Mouse (Mus musculus) B cell, adult 2 months (primary cell): ENCODE results near the gene Gamt.
A peak's percentile ranks its signal among the peaks of the same experiment; 100 is the strongest.
"Not testable (repeated sequence)": the region's sequence is repeated elsewhere in the genome, so short reads cannot be mapped to it uniquely, and the experiment has no call there.

Experiments
- DNase-seq, 2 experiments: peaks; one replicate each; pipeline ENCODE4 v3.0.0; 2022

The Gamt gene

GRCm38 (mm10) chr10:80257936-80258335 is 2.9 kb downstream of the Gamt start:
- DNase-seq: no peak

- no peak for DNase-seq
Observed at GRCm38 (mm10) chr10:80255881-80256535, 4.8 kb downstream of the Gamt start.

GRCm38 (mm10) chr10:80254331-80255297 is 6.2 kb downstream of the Gamt start:
- no peak for DNase-seq

DNA sequence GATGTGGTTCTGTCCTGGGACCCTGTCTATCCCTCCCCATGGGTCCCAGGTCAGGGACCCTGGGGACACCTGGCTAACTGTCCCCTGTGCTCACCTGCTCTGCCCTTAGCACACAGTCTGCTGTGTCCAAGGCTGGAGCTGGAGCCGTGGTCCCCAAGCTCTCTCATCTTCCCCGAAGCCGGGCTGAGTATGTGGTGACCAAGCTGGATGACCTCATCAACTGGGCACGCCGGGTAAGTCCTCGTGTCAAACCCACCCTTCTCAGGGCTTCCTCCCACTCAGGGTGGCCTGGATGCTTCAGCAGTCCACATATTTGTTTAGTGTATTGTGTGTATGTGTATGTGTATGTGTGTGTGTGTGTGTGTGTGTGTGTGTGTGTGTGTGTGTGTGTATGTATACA is 7.3 kb downstream of the Gamt start:
- no peak for DNase-seq

DNA sequence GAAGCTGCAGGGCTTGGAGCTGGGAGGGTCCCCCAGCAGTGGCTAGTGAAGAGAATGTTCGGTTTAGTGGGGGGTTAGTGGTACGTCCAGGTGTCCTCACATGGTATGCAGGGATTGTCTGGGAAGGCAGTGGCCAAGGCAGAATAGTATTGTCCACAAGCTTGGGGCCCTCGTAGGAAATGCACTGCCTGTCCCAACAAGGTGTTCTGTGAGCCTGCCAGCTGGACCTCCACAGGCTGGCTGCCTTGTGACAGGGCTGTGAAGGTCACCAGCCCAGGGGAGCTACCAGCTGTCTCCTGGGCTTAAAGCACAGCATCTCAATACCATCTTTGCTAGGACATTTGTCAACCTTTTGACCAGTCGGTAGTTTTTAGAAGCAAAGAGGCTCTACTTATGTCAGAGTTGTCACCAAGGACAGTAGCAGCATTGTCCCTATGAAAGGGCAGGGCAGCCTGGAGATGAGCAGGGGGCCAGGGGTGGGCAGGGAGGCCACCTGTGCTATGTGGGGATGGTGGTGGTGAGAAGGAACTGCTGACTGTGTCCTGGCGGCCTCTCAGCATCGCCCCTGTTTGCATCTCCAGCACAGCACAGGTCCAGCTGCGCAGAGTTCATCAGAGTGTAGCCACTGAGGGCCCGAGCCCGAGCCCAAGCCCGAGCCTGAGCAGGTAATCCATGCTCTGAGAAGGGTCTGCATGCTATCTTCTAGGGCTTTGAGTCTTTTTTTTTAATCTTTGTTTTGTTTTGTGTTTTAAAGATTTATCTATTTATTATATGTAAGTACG is 8.1 kb downstream of the Gamt start:
- DNase-seq: no peak

DNA sequence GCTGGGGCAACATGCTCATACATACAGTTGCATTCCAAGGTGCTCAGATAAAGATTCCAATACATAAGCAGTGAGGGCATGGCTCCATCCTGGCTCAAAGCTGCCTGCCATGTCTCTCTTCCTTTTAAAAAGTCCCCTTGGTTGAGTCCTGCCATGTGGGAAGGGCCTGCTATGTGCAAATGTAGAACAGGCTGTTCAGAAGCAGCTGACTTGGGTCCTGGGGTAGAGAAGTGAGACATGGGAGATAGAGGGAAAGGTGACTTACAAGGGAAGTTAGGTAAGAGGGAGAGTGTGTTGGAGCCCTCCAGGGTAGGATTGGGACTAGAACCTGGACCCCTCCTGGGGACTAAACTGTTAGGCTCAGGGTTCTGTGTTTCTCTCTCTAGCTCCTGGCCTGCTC is 8.8 kb downstream of the Gamt start:
- DNase-seq: no peak

DNA sequence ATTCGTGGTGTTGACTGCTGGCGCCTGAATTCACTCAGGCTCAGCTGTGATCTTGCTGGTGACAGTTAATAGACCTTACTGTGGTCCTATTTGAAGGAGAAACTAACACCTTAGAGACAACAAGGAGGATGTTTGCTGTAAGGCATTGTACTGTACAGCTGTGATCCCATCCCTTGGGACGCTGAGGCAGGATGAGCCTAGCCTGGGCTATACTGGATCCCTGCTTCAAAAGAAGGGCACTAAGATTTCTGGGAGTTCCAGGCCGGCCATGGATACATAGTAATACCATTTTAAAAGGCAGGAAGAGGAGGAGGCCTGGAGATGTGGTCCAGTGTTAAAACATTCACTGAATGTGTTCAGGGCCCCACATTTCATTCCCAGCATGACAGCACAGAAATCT is 10.2 kb downstream of the Gamt start:
- DNase-seq: no peak

DNA sequence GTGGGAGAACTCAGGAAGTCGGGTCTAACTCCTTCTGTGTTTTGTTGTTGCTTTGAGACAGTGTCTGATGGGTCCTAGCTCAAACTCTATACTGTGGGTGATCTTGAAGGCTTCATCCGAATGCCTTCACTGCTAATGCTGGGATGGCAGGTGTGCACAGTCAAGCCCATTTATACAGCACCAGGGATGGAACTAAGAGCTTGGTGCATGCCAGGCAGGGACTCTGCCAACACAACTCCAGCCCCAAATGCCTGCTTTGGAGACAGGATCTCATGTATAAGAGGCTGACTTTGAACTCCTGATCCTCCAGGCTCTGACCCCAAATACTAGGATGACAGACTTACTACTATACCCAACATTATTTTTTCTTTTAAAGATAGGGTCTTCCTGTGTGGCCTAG is 10.8 kb downstream of the Gamt start:
- no peak for DNase-seq

DNA sequence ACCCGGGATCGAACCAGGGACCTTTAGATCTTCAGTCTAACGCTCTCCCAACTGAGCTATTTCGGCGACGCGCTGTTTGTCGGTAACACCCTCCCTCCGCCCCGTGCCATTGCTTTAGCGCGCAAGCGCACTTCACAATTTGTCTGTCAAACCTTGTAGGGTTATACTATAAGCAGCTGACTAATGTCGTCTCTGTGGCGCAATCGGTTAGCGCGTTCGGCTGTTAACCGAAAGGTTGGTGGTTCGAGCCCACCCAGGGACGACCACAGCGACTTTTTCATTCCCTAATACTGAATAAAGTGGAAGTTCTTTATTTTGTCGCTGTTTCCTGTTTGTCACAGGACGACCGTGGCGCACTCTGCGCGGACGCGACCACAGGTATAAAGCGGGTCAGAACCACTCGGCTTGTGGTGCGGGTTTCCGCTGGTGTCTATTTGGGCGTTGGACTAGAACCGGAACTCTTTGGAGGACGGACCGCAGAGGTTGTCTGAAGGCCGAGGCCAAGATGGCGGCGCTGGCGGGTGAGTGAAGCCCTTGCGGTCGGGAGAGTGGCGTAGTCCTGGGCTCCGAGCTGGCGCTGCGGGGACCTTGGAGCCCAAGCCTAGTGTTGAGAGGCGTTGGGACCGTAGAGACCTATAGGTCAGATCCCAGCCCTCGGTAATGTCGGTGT is 11.7 kb downstream of the Gamt start, which contains the start of gene Ndufs7:
Gene Ndufs7, plus strand, starts transcription at position 151 of the 670 bp plus-strand sequence.
- DNase-seq: peak; percentile 96 to 97

- DNase-seq: not testable (repeated sequence)
Observed at GRCm38 (mm10) chr10:80248437-80248836, 12.4 kb downstream of the Gamt start.

- no peak for DNase-seq
Observed at GRCm38 (mm10) chr10:80247849-80248248, 13.0 kb downstream of the Gamt start.

GRCm38 (mm10) chr10:80245600-80245999 is 15.2 kb downstream of the Gamt start:
- DNase-seq: peak; percentile 78 to 81

DNA sequence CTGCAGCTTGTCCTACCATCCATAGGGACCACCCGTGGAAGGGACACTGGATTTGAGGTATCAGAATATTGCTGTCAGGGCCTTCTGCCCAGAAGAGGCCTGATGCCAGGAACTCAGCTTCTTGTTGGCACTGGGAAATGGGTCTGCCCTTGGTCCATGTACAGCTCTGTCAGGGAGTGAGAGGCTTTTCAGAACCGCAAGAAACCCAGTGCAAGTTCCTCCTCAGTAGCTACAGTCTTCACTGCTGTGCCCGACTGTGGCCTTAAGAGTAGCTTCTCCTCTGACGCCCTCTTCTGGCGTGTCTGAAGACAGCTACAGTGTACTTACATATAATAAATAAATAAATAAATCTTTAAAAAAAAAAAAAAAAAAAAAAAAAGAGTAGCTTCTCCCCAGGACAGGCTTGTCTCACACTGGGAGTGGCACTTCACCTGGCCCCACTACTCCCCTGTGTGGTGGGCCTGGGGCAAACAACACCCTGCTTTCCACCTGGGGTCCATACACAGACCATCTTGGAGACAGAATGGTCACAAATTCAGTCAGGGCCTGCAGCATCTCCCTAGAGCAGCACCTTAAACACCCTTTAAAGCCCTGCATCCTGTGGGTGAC is 15.9 kb downstream of the Gamt start:
- DNase-seq: peak; percentile 45 to 53

DNA sequence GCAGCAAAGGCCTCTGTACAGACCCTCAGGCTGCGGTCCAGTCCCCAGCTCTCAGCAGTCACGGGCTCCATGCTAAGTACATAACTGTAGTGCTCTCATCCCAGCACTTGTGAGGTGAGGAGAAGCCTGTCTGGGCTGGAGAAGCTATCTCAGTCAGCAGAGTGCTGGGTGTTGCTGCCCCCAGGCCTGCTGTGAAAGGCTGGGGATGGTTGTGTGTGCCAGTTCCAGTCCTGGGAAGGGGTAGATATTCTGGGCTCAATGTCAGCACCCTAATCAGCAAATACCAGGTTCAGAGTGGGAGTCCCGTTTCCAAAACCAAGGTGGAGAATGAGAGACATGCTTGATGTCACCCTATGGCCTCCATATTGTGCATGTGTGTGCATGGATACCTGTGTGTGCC is 18.2 kb downstream of the Gamt start:
- DNase-seq: no peak

DNA sequence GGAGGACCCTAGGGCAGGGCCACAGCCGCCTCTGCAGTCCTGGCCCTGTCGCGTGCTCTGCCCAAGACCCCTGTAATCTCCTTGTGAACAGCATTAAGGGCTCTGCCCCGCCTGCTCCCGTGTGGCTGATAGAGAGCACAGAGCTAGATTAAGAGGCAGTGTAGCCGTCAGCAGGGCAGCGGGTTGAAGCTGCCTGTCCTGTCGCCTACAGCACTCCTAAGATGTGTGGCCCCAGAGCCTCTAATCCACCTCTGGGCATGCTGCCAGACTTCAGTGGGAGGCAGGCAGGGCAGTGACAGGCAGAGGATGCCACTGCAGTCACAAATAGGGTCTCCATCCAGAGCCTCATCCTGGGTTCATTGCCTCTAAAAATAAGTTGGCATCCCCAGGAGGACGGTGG is 18.7 kb downstream of the Gamt start:
- no peak for DNase-seq

DNA sequence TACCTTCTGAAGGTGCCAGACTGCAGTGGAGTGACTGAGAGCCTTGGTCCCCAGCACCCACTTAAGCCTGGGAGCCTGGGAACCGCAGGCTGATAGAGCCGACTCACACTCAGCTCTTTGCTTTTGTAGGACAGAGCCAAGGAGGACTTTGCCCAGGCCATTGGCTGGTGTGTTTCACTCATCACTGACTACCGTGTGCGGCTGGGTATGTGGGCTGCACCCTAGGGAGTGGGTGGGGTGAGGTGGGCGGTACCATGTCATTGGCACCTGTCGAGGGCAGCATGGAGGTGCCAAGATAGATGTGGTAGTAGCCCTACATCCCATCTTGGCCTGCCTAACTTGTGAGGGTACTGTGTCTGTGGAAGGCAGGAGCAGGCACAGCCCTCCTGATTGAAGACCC is 21.0 kb downstream of the Gamt start:
- DNase-seq: no peak

- DNase-seq: no peak
Observed at GRCm38 (mm10) chr10:80238306-80238705, 22.5 kb downstream of the Gamt start.

DNA sequence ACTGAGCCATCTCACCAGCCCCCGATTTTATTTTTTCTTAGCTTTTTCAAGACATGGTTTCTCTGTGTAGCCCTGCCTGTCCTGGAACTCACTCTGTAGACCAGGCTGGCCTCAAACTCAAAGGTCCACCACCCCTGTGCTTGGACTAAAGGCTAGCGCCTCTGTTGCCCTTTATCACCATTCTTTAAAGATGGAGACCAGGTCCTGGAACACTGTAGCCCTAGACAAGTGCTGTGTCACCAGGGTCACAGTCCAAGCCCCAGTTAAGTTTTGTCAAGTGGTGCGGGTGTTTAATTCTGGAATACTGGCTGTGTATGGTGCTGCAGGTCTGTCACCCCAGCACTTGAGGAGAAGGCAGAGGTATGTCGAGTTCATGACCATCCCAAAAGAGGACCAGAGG is 23.8 kb downstream of the Gamt start:
- no peak for DNase-seq

DNA sequence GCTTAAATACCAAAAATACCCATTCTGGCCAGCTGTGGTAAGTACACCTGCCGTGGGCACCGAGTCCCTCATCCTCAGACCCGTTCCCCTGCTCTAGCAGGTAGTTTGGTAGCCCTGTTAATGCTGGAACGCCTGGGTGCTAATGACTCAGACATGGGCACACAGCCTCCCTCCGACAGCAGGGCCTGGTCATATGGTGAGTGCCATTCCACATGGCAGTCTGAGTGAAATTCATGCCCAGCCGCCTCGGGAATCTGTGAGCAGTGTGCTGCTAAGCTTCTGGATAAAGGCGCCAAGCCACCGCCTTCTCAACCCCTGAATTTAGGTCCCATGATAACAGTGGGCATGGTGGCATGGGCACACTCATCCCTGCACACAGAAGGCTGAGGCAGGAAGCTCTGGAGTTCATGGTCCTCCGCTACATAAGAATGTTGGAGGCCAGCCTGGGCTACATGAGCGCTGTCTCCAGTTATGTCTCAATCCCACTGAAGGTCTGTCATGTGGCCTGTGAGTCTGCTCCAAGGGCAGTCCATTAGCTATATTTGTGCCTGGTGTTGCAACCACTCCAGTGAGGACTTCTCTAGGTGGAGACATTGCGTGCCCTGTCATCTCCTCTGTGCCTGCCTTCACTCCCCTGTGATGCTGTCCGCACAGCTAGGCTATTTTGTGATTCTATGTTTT is 24.5 kb downstream of the Gamt start:
- no peak for DNase-seq

DNA sequence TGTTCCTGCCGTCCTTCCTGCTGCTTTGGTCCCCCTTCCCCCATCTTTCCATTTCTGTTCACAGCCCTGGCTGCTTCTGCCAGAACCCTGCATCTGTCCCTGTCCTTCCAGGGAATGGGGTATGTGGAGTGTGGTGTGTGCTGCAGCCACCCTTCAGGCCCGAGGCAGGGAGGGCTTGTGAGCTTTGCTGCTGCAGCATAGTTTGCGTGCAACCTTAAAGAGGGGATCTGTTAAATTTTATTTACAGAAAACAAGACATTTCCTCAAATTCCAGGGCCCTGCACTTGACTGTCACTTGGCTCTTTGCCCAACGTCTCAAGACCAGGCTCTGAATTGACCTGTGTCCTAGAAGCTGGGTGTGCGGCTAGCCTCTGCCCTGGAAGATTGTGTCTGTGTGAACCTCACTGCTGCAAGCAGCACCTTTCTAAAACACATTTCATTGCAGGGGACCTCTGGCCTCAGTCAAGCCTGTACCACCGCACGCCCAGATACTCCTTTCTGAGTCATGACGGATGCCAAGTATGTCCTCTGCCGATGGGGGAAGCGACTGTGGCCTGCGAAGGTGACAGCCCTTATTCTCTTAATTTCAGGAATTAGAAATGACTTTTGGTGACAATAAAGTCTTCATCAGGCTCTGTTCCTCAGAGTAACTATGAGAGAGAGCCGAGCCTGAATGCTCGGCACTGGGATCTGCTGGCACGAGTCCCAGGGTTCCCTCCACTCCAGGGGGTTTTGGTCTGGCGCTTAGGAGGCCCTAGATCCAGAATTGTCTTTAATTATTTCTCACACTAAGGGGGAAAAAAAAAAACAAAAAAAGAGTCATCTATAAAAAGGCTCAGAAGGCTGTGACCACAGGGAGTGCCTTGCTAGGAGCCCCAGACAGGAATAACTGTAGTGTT is 32.7 kb downstream of the Gamt start:
- no peak for DNase-seq

GRCm38 (mm10) chr10:80227166-80227539 is 33.7 kb downstream of the Gamt start:
- no peak for DNase-seq
